Mouse (Mus musculus): Measurements from ENCODE around the gene Trmo.
A peak's percentile ranks its signal among the peaks of the same experiment; 100 is the strongest.

Gene Trmo

GRCm38 (mm10) chr4:46371030-46371429 is 18.2 kb downstream of the Trmo start:
- no peak for DNase-seq (ENCODE audit: low spot score in 2 of 2)

- DNase-seq (ENCODE audit: low spot score in 2 of 2): no peak
Observed at GRCm38 (mm10) chr4:46370406-46370805, 18.8 kb downstream of the Trmo start.

- no peak for DNase-seq (ENCODE audit: low spot score in 2 of 2)
Observed at GRCm38 (mm10) chr4:46369070-46369469, 20.2 kb downstream of the Trmo start.

GRCm38 (mm10) chr4:46367487-46367959 is 21.7 kb downstream of the Trmo start:
- DNase-seq (ENCODE audit: low spot score in 2 of 2): no peak

GRCm38 (mm10) chr4:46364360-46364759 is 24.9 kb downstream of the Trmo start:
- no peak for DNase-seq (ENCODE audit: low spot score in 2 of 2)

- DNase-seq (ENCODE audit: low spot score in 2 of 2): no peak
Observed at GRCm38 (mm10) chr4:46361258-46361657, 28.0 kb downstream of the Trmo start.

GRCm38 (mm10) chr4:46359539-46360253 is 29.5 kb downstream of the Trmo start:
- no peak for DNase-seq (ENCODE audit: low spot score in 2 of 2)

GRCm38 (mm10) chr4:46356351-46357133 is 32.7 kb downstream of the Trmo start:
- DNase-seq (ENCODE audit: low spot score in 2 of 2): peak; percentile 56 to 87

- no peak for DNase-seq (ENCODE audit: low spot score in 2 of 2)
Observed at GRCm38 (mm10) chr4:46353045-46353444, 36.2 kb downstream of the Trmo start.

- DNase-seq (ENCODE audit: low spot score in 2 of 2): no peak
Observed at GRCm38 (mm10) chr4:46349530-46349929, 39.7 kb downstream of the Trmo start.

- no peak for DNase-seq (ENCODE audit: low spot score in 2 of 2)
Observed at GRCm38 (mm10) chr4:46348897-46349296, 40.3 kb downstream of the Trmo start.

- no peak for DNase-seq (ENCODE audit: low spot score in 2 of 2)
Observed at GRCm38 (mm10) chr4:46347580-46348515, 41.4 kb downstream of the Trmo start.

GRCm38 (mm10) chr4:46347141-46347540 is 42.1 kb downstream of the Trmo start:
- no peak for DNase-seq (ENCODE audit: low spot score in 2 of 2)

- no peak for DNase-seq (ENCODE audit: low spot score in 2 of 2)
Observed at GRCm38 (mm10) chr4:46346221-46346620, 43.0 kb downstream of the Trmo start.

- no peak for DNase-seq (ENCODE audit: low spot score in 2 of 2)
Observed at GRCm38 (mm10) chr4:46345773-46346100, 43.5 kb downstream of the Trmo start.

GRCm38 (mm10) chr4:46345056-46345772 is 44.0 kb downstream of the Trmo start:
- DNase-seq (ENCODE audit: low spot score in 2 of 2): no peak

- no peak for DNase-seq (ENCODE audit: low spot score in 2 of 2)
Observed at GRCm38 (mm10) chr4:46344288-46344687, 44.9 kb downstream of the Trmo start.

- no peak for DNase-seq (ENCODE audit: low spot score in 2 of 2)
Observed at GRCm38 (mm10) chr4:46343596-46344260, 45.5 kb downstream of the Trmo start, which contains the start of gene Foxe1. TSS of gene Foxe1 (plus strand) at chr4:46343609.

- no peak for DNase-seq (ENCODE audit: low spot score in 2 of 2)
Observed at GRCm38 (mm10) chr4:46342711-46343286, 46.4 kb downstream of the Trmo start.

All from spleen, postnatal 4 days (tissue).